Mouse (Mus musculus) inflammation-experienced regulatory T-cells, adult 6 months (primary cell): ENCODE results near the gene Avil. TPM values are rescaled to one million over a fixed set of nuclear protein-coding genes. Genes with fewer than 3 reads are reported as not detected.
A peak's percentile ranks its signal among the peaks of the same experiment; 100 is the strongest.

Experiments
- ATAC-seq: one replicate; pipeline ENCODE4 v1.8.0; 2017
- polyA plus RNA-seq, 3 experiments: library from polyadenylated mRNA; unstranded; fragments of 100-300 nt; shearing (Covaris generic); gene quantifications; one replicate each; pipeline ENCODE4 v1.2.1; 2017

Avil gene
- polyA plus RNA-seq, 3 experiments from 2014 or later, result 0.11 to 0.36 TPM; not detected in 1

GRCm38 (mm10) chr10:126981746-126982145 lies 18.8 kb upstream of the Avil start:
- no peak for ATAC-seq

- no peak for ATAC-seq
Measured at GRCm38 (mm10) chr10:126983193-126983725, 17.2 kb upstream of the Avil start.

GRCm38 (mm10) chr10:126984189-126985004 lies 16.1 kb upstream of the Avil start:
- ATAC-seq, result no peak

GRCm38 (mm10) chr10:126985127-126985526 lies 15.4 kb upstream of the Avil start:
- ATAC-seq, result no peak

- no peak for ATAC-seq
Measured at GRCm38 (mm10) chr10:126985579-126985978, 14.9 kb upstream of the Avil start.

GRCm38 (mm10) chr10:126986541-126986961 lies 14.0 kb upstream of the Avil start:
- ATAC-seq, result no peak

GRCm38 (mm10) chr10:126987183-126988118 lies 13.1 kb upstream of the Avil start:
- ATAC-seq, result no peak

GRCm38 (mm10) chr10:126988513-126989165 lies 11.9 kb upstream of the Avil start:
- ATAC-seq, result no peak

GRCm38 (mm10) chr10:126990313-126991056 lies 10.0 kb upstream of the Avil start:
- peak; percentile 81 for ATAC-seq

- ATAC-seq, result no peak
Measured at GRCm38 (mm10) chr10:126991676-126992075, 8.8 kb upstream of the Avil start.

GRCm38 (mm10) chr10:126993621-126994020 lies 6.9 kb upstream of the Avil start:
- no peak for ATAC-seq

GRCm38 (mm10) chr10:126997340-126998113 lies 3.0 kb upstream of the Avil start:
- no peak for ATAC-seq

- ATAC-seq, result no peak
Measured at GRCm38 (mm10) chr10:127001297-127001696, 788 bp downstream of the Avil start.

GRCm38 (mm10) chr10:127002056-127002455 lies 1.5 kb downstream of the Avil start:
- ATAC-seq, result no peak

GRCm38 (mm10) chr10:127002765-127003164 lies 2.3 kb downstream of the Avil start:
- no peak for ATAC-seq

GRCm38 (mm10) chr10:127003334-127003733 lies 2.8 kb downstream of the Avil start:
- ATAC-seq, result no peak

GRCm38 (mm10) chr10:127003806-127004205 lies 3.3 kb downstream of the Avil start:
- no peak for ATAC-seq

GRCm38 (mm10) chr10:127016488-127016887 lies 16.0 kb downstream of the Avil start:
- ATAC-seq, result no peak

- ATAC-seq, result no peak
Measured at GRCm38 (mm10) chr10:127017071-127017470, 16.6 kb downstream of the Avil start.

GRCm38 (mm10) chr10:127018422-127018821 lies 17.9 kb downstream of the Avil start:
- no peak for ATAC-seq
